Mouse (Mus musculus) liver, embryonic 13.5 days (tissue): ENCODE data around the gene Ptprc. TPM values are rescaled to one million over a fixed set of nuclear protein-coding genes. Genes with fewer than 3 reads are reported as not detected.

Experiments used
- ATAC-seq: fragments of 200-750 bp; cut with Nextera tagmentation; 2 replicates; pipeline ENCODE4 v1.8.0; 2017; ENCODE audit warnings: low read depth, mild to moderate bottlenecking, moderate number of reproducible peaks, moderate library complexity
- DNase-seq: peaks from one replicate; pipeline ENCODE4 v3.0.0; 2022
- H3K27ac ChIP-seq: fragments of 300-500 bp; sonication (generic); 2 replicates; pipeline ENCODE4 v1.5.1; 2015; ENCODE audit warnings: moderate library complexity, mild to moderate bottlenecking, inconsistent platforms
- H3K27me3 ChIP-seq: fragments of 300-500 bp; sonication (generic); 2 replicates; pipeline ENCODE4 v1.6.1; 2015; ENCODE audit warnings: mild to moderate bottlenecking, inconsistent platforms
- H3K36me3 ChIP-seq: fragments of 300-500 bp; sonication (generic); 2 replicates; pipeline ENCODE4 v1.6.1; 2015; ENCODE audit warnings: mild to moderate bottlenecking, inconsistent platforms
- H3K4me1 ChIP-seq: fragments of 300-500 bp; sonication (generic); replicated peaks from 2 replicates; pipeline ENCODE4 v1.6.1; 2015; ENCODE audit warnings: inconsistent platforms
- H3K4me2 ChIP-seq: fragments of 300-500 bp; sonication (generic); 2 replicates; pipeline ENCODE4 v1.6.1; 2015; ENCODE audit warnings: inconsistent platforms, mild to moderate bottlenecking, moderate library complexity
- H3K4me3 ChIP-seq: fragments of 300-500 bp; sonication (generic); replicated peaks from 2 replicates; pipeline ENCODE4 v1.5.1; 2015; ENCODE audit warnings: mild to moderate bottlenecking, inconsistent platforms
- H3K9ac ChIP-seq: fragments of 300-500 bp; sonication (generic); 2 replicates; pipeline ENCODE4 v1.6.1; 2015; ENCODE audit warnings: mild to moderate bottlenecking, inconsistent platforms
- H3K9me3 ChIP-seq: fragments of 300-500 bp; sonication (generic); replicated peaks from 2 replicates; pipeline ENCODE4 v1.6.1; 2016; ENCODE audit warnings: inconsistent platforms
- WGBS: fragments of 180-500 bp; shearing (Covaris S2); methylation state at CpG from one replicate; pipeline ENCODE4 v1.1.7; 2015; ENCODE audit not compliant: insufficient replicate concordance; 5-methylcytosine and 5-hydroxymethylcytosine counted together
- polyA plus RNA-seq: library from polyadenylated mRNA; unstranded; fragments of >200 nt; fragmentation: Nextera tagmentation; extraction: Ambion mirVana; gene quantifications from 2 replicates; pipeline ENCODE4 v1.2.1, GENCODE M21; 2015

Gene Ptprc
- polyA plus RNA-seq, 1 experiment from 2014 or later = 5.6 TPM

DNA sequence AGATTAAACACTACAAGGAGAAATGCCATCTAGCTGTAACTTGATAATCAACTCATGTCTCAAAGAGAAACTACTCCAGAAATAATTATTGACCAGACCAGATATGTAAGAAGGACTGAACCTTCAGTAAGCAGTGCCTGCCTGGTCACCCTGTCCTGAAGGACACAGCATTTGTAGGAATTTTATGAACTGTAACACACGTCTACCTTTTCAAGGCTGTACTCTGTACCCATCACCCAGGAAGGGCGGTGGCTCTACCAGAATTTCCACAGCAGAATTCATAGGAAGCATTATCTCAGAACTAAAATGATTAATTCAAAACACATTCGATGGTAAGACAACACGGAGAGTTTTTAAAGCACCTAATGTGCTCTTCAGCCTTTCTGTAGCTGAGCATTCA, 1.4 kb downstream of the Ptprc start:
- H3K36me3 ChIP-seq = no peaks in the 10 kb centered on the region
- no peak overlapping the region; the same call in 1 of the 2 replicates for H3K9ac ChIP-seq
- no peaks in the 10 kb centered on the region for H3K27me3 ChIP-seq
- H3K4me1 ChIP-seq = no peaks in the 10 kb centered on the region
- H3K27ac ChIP-seq = no peak overlapping the region
- no peaks in the 10 kb centered on the region for H3K9me3 ChIP-seq
- H3K4me2 ChIP-seq = no peak overlapping the region
- 52% methylated on average over 4 of the region's 4 CpGs for WGBS
- peak overlapping the region; percentile 12; the same call in 1 of the 2 replicates for H3K4me3 ChIP-seq
- ATAC-seq = no peak
- no peak for DNase-seq

DNA sequence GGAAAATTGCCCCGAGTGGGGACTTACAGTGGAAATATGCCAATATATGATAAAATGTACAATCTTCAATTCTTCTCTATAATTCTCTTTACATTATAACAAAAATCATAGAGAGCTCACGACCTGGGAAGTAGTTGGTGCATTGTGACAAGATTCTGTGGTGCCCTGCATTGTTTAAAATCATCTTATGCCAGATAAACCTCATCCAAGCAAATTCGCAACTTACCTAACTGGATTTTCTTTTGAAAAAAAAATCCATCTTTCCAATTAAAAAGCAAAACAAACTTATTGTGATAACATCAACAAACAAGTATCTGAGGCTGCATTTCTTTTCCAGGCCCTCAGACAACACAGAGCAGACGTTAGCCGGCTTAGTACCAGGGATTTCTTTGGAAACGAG, 1.8 kb downstream of the Ptprc start:
- Histone ChIP-seq H3K9me3 (no peaks in the 10 kb centered on the region), H3K4me2 (no peak overlapping the region), H3K27ac (no peak overlapping the region), H3K9ac (no peak overlapping the region), H3K36me3 (no peaks in the 10 kb centered on the region), H3K27me3 (no peaks in the 10 kb centered on the region), H3K4me1 (no peaks in the 10 kb centered on the region), H3K4me3 (no peak overlapping the region)
- DNase-seq (no peak), ATAC-seq (no peak)
- WGBS = 51% methylated on average over 6 of the region's 6 CpGs

DNA sequence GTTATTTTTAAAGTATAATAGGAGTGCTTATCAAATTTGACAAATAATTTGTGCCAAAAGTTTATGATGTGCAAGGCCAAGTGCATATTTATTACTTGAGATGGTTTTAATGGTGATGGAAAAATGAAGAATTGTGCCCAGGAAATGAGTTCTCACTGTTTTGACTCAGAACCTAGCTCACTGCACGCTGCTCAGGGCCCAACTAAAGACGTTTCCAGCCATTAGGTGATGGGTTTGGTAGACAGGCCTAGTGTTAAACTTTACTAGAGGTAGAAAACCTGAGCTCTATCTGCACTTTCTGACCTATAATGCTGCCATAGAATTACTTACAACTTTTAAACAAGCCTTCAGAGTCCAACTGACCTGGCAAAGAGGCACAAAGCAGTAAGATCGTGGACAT, 3.0 kb downstream of the Ptprc start:
- DNase-seq (no peak), ATAC-seq (no peak)
- Histone ChIP-seq H3K4me1 (no peaks in the 10 kb centered on the region), H3K36me3 (no peaks in the 10 kb centered on the region), H3K27me3 (no peaks in the 10 kb centered on the region), H3K27ac (no peak overlapping the region), H3K9ac (no peak overlapping the region), H3K9me3 (no peaks in the 10 kb centered on the region), H3K4me3 (no peak overlapping the region), H3K4me2 (no peak overlapping the region)
- WGBS = 58% methylated on average over 3 of the region's 3 CpGs

DNA sequence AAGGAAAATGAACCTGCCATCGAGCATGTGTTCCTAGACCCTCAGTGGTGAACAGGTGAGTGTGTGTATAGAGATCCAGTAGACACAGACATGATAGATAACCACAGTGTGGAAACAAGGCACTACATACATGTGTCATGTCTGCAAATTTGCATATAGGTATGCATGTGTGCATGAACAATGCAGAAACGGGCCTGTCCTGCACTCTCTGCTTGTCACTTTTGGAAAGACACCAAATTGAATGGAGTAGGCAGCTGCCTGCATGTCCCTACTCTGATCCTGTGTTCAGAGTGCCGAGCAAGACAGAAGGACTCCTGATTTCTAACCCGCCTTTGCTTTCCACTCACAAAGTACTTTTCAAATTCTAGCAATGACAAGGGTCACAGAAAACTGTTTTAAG, 3.4 kb downstream of the Ptprc start:
- Histone ChIP-seq H3K4me3 (no peak overlapping the region), H3K27me3 (no peaks in the 10 kb centered on the region), H3K27ac (no peak overlapping the region), H3K36me3 (no peaks in the 10 kb centered on the region), H3K9me3 (no peaks in the 10 kb centered on the region), H3K9ac (no peak overlapping the region), H3K4me2 (no peak overlapping the region), H3K4me1 (no peaks in the 10 kb centered on the region)
- DNase-seq (no peak), ATAC-seq (no peak)
- WGBS = 60% methylated on average over 4 of the region's 4 CpGs

DNA sequence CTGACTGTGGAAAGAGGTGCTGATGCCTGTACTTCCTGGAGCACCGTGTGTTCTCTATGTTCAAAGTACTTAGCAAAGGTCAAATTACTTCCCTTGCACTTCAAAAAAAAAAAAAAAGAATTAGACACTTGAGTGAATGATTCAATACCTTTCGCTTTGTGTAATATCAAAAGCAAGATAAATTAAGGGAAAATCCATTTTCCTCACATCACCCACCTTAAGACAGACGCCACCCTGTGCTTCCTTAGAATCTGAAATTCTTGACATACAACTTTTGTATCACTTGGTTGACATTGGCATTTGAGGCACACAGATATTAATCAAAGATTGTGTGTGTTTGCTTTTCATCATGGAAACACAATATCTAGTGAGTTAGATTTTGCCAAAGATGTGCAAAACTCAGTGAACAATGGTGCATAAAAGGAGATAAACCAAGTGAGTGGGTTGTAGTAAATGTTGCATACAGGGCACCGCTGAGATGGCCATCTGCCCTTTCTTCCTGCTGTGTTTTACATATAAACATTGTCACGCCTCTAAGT, 9.2 kb downstream of the Ptprc start:
- Histone ChIP-seq H3K36me3 (no peaks in the 10 kb centered on the region), H3K4me1 (no peaks in the 10 kb centered on the region), H3K9me3 (no peaks in the 10 kb centered on the region), H3K27me3 (no peaks in the 10 kb centered on the region), H3K9ac (no peak overlapping the region), H3K27ac (no peak overlapping the region), H3K4me2 (no peak overlapping the region), H3K4me3 (no peak overlapping the region)
- no peak for ATAC-seq
- no peak for DNase-seq
- WGBS = 57% methylated on average over 5 of the region's 5 CpGs

- no peak for ATAC-seq
- WGBS = 64% methylated on average over 8 of the region's 8 CpGs
These were observed 12.9 kb downstream of the Ptprc start for GRCm38 (mm10) chr1:138162638-138163037.

GRCm38 (mm10) chr1:138158921-138159320, 16.6 kb downstream of the Ptprc start:
- no peak overlapping the region for H3K4me2 ChIP-seq
- no peaks in the 10 kb centered on the region for H3K9me3 ChIP-seq
- ATAC-seq (no peak), DNase-seq (no peak)
- WGBS = 51% methylated on average over 2 of the region's 2 CpGs
- no peaks in the 10 kb centered on the region for H3K4me1 ChIP-seq
- H3K4me3 ChIP-seq = no peak overlapping the region
- H3K27me3 ChIP-seq = no peaks in the 10 kb centered on the region
- H3K27ac ChIP-seq = no peak overlapping the region
- no peak overlapping the region for H3K9ac ChIP-seq
- no peaks in the 10 kb centered on the region for H3K36me3 ChIP-seq

More at GRCm38 (mm10) chr1:138162638-138163037, 12.9 kb downstream of the Ptprc start:
- H3K4me3 ChIP-seq = no peak overlapping the region
- H3K9ac ChIP-seq = no peak overlapping the region
- no peak overlapping the region for H3K4me2 ChIP-seq
- no peak overlapping the region for H3K27ac ChIP-seq
- DNase-seq = no peak
- no peaks in the 10 kb centered on the region for H3K4me1 ChIP-seq
- no peaks in the 10 kb centered on the region for H3K27me3 ChIP-seq
- H3K9me3 ChIP-seq = no peaks in the 10 kb centered on the region
- no peaks in the 10 kb centered on the region for H3K36me3 ChIP-seq

DNA sequence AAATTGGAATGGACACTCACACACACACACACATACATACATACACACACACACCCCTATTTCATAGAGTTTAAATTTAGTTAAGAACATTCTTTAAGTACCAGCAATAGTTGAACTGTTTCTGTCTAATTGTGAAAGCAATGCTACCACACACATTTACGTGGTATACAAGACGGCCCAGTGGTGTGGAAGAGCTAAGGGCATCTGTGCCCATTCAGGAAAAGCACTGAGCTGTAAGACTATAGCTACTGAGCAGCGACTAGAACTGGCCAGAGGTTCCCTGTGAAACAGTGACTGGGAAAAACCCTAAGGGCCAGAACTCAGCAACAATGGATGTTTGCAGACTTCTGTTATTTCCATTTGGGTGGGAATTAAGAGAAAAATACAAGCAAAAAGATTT, 17.3 kb downstream of the Ptprc start:
- Histone ChIP-seq H3K36me3 (no peaks in the 10 kb centered on the region), H3K4me3 (no peak overlapping the region), H3K27ac (no peak overlapping the region), H3K4me1 (no peaks in the 10 kb centered on the region), H3K9ac (no peak overlapping the region), H3K4me2 (no peak overlapping the region), H3K9me3 (no peaks in the 10 kb centered on the region), H3K27me3 (no peaks in the 10 kb centered on the region)
- no peak for DNase-seq
- no peak for ATAC-seq
- 57% methylated on average over 3 of the region's 3 CpGs for WGBS

- H3K36me3 ChIP-seq = no peaks in the 10 kb centered on the region
- DNase-seq = no peak
- H3K27me3 ChIP-seq = no peaks in the 10 kb centered on the region
- H3K9me3 ChIP-seq = no peaks in the 10 kb centered on the region
- no peak overlapping the region for H3K4me2 ChIP-seq
- H3K9ac ChIP-seq = no peak overlapping the region
- no peak for ATAC-seq
- H3K4me3 ChIP-seq = no peak overlapping the region
- H3K27ac ChIP-seq = no peak overlapping the region
- 56% methylated on average over 2 of the region's 2 CpGs for WGBS
- H3K4me1 ChIP-seq = no peaks in the 10 kb centered on the region
These were observed 17.8 kb downstream of the Ptprc start for GRCm38 (mm10) chr1:138157709-138158108.

- Histone ChIP-seq H3K4me2 (no peak overlapping the region), H3K27me3 (no peaks in the 10 kb centered on the region), H3K4me1 (no peaks in the 10 kb centered on the region), H3K9me3 (no peaks in the 10 kb centered on the region), H3K9ac (no peak overlapping the region), H3K4me3 (no peak overlapping the region), H3K36me3 (no peaks in the 10 kb centered on the region), H3K27ac (no peak overlapping the region)
- ATAC-seq (no peak), DNase-seq (no peak)
- 65% methylated on average over 3 of the region's 3 CpGs for WGBS
These were observed 18.5 kb downstream of the Ptprc start for GRCm38 (mm10) chr1:138157008-138157407.

DNA sequence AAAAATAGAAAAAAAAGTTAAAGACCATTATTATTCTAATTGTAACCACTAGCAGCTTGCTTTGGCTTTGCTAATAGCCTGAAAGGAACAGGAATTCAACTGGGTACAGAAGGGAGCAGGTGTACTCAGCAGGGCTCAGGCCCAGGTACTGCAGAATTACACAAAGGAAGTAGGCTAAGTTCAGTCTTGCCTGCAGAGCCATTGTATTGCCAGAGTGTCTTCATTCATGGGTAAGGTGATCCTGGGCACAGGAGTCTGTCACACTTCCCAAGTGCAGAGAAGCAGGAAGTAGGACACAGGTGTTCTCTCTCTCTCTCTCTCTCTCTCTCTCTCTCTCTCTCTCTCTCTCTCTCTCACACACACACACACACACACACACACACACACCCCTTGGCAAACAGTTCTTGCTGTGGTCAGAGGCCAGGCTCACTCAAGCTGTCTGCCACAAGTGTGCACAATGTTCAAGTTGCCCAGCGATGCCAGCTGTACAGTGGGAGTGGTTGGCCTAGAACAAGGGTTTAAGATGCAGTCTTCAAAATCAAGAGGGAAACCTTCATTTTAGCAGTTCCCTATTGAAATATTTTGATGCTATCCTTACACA, 21.2 kb downstream of the Ptprc start:
- Histone ChIP-seq H3K4me3 (no peak overlapping the region), H3K9me3 (no peaks in the 10 kb centered on the region), H3K27ac (no peak overlapping the region), H3K9ac (no peak overlapping the region), H3K4me2 (no peak overlapping the region), H3K4me1 (no peaks in the 10 kb centered on the region), H3K36me3 (no peaks in the 10 kb centered on the region), H3K27me3 (no peaks in the 10 kb centered on the region)
- DNase-seq (no peak), ATAC-seq (no peak)
- 48% methylated on average over 1 of the region's 1 CpGs for WGBS

DNA sequence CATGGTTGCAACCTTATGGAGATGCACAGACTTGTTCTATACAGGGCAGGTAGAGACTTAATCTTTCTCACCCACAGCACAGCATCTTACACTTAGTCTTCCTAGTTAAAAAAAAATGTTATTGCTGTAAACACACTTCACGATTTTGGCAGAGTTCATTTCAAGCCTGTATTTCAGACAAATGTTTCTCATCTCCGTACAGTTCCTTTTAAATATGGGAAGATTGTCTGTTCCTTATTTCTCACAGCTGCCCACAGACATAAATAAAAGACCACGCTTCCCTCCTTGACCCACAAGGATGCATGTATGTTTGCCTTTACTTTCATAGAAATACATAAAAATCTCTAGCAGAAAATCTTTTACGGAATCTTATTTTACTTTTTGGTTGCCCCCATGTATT, 22.4 kb downstream of the Ptprc start:
- no peak overlapping the region for H3K27ac ChIP-seq
- no peak overlapping the region for H3K9ac ChIP-seq
- no peak overlapping the region for H3K4me3 ChIP-seq
- no peak for DNase-seq
- WGBS = 55% methylated on average over 4 of the region's 4 CpGs
- H3K9me3 ChIP-seq = no peaks in the 10 kb centered on the region
- no peaks in the 10 kb centered on the region for H3K4me1 ChIP-seq
- no peak for ATAC-seq
- H3K36me3 ChIP-seq = no peaks in the 10 kb centered on the region
- no peaks in the 10 kb centered on the region for H3K27me3 ChIP-seq
- no peak overlapping the region for H3K4me2 ChIP-seq
